Mouse (Mus musculus) MEL (cell line): ENCODE results near the gene Atp2a2. TPM values are rescaled to one million over a fixed set of nuclear protein-coding genes. Genes with fewer than 3 reads are reported as not detected.

Source experiments
- DNase-seq: peaks from one replicate; pipeline ENCODE4 v3.0.0; 2011; ENCODE audit warnings: low read depth, low spot score
- H3K27ac ChIP-seq: 2 replicates; pipeline ENCODE4 v1.5.1; 2012; ENCODE audit warnings: low read depth, mild to moderate bottlenecking, control low read depth, low read length, moderate library complexity; ENCODE audit not compliant: control insufficient read depth
- H3K27me3 ChIP-seq, 2 experiments: fragments of 150-350 bp in 1 of 2; sonication (generic) in 1 of 2; 2 replicates each; pipeline ENCODE4 v1.6.1; 2012; ENCODE audit warnings: low read length in 2 of 2, mild to moderate bottlenecking in 2 of 2, improper control_type of control experiment in 1 of 2, moderate library complexity in 1 of 2; ENCODE audit not compliant: insufficient read depth in 2 of 2, control insufficient read depth in 1 of 2
- H3K36me3 ChIP-seq, 2 experiments: 2 replicates each; pipeline ENCODE4 v1.6.1; 2012 to 2014; ENCODE audit warnings: low read length in 2 of 2, improper control_type of control experiment in 1 of 2, inconsistent platforms in 1 of 2, mild to moderate bottlenecking in 1 of 2; ENCODE audit not compliant: insufficient read depth in 2 of 2, control insufficient read depth in 1 of 2
- H3K4me1 ChIP-seq, 2 experiments: fragments of 150-350 bp in 1 of 2; sonication (generic) in 1 of 2; 2 replicates each; pipeline ENCODE4 v1.6.1; 2012; ENCODE audit warnings: low read length in 2 of 2, improper control_type of control experiment in 1 of 2, mild to moderate bottlenecking in 1 of 2; ENCODE audit not compliant: insufficient read depth in 2 of 2, control insufficient read depth in 1 of 2
- H3K4me3 ChIP-seq, 2 experiments: fragments of 150-350 bp in 1 of 2; sonication (generic) in 1 of 2; 2 replicates each; pipeline ENCODE4 v1.5.1; 2012; ENCODE audit warnings: low read depth in 2 of 2, low read length in 2 of 2, mild to moderate bottlenecking in 2 of 2, moderate library complexity in 2 of 2, control low read depth in 1 of 2, improper control_type of control experiment in 1 of 2; ENCODE audit not compliant: control insufficient read depth in 1 of 2, insufficient read depth in 1 of 2
- H3K79me2 ChIP-seq: 2 replicates; pipeline ENCODE4 v1.6.1; 2012; ENCODE audit warnings: mild to moderate bottlenecking, low read length, moderate library complexity; ENCODE audit not compliant: control insufficient read depth, poor library complexity, insufficient read depth
- H3K9ac ChIP-seq: 2 replicates; pipeline ENCODE4 v1.6.1; 2012; ENCODE audit warnings: low read depth, mild to moderate bottlenecking, control low read depth, low read length, moderate library complexity; ENCODE audit not compliant: control insufficient read depth, poor library complexity, severe bottlenecking
- H3K9me3 ChIP-seq: fragments of 150-350 bp; sonication (generic); replicated peaks from 2 replicates; pipeline ENCODE4 v1.6.1; 2012; ENCODE audit warnings: mild to moderate bottlenecking, low read length, improper control_type of control experiment, moderate library complexity; ENCODE audit not compliant: insufficient read depth
- CHD1 ChIP-seq: IDR thresholded peaks from 2 replicates; pipeline ENCODE4 v1.6.1; 2012; ENCODE audit warnings: low read depth, mild to moderate bottlenecking, inconsistent platforms, low read length, improper control_type of control experiment
- E2F4 ChIP-seq: IDR thresholded peaks from 2 replicates; pipeline ENCODE4 v1.6.1; 2011; ENCODE audit warnings: low read depth, low read length, improper control_type of control experiment, borderline replicate concordance
- GATA1 ChIP-seq: IDR thresholded peaks from 2 replicates; pipeline ENCODE4 v1.6.1; 2011; ENCODE audit warnings: low read depth, low read length, improper control_type of control experiment
- JUND ChIP-seq: IDR thresholded peaks from 2 replicates; pipeline ENCODE4 v1.6.1; 2011; ENCODE audit warnings: low read depth, mild to moderate bottlenecking, improper control_type of control experiment, low read length
- KAT2A ChIP-seq: conservative IDR thresholded peaks from 2 replicates; pipeline ENCODE4 v1.6.1; 2012; ENCODE audit warnings: low read depth, low read length, improper control_type of control experiment, inconsistent platforms
- MAFK ChIP-seq: IDR thresholded peaks from 2 replicates; pipeline ENCODE4 v1.6.1; 2011; ENCODE audit warnings: low read depth, mild to moderate bottlenecking, low read length, improper control_type of control experiment, borderline replicate concordance
- MAX ChIP-seq: IDR thresholded peaks from 2 replicates; pipeline ENCODE4 v1.6.1; 2011; ENCODE audit warnings: low read length, improper control_type of control experiment
- MAZ ChIP-seq: IDR thresholded peaks from 2 replicates; pipeline ENCODE4 v1.6.1; 2012; ENCODE audit warnings: low read depth, mild to moderate bottlenecking, inconsistent platforms, low read length, improper control_type of control experiment
- MEF2A ChIP-seq: IDR thresholded peaks from 2 replicates; pipeline ENCODE4 v1.6.1; 2014; ENCODE audit warnings: low read depth, mild to moderate bottlenecking, inconsistent platforms, low read length, improper control_type of control experiment; ENCODE audit not compliant: poor library complexity, insufficient replicate concordance, severe bottlenecking; ENCODE audit errors: extremely low read depth
- MXI1 ChIP-seq: IDR thresholded peaks from 2 replicates; pipeline ENCODE4 v1.6.1; 2011; ENCODE audit warnings: mild to moderate bottlenecking, low read depth, low read length, improper control_type of control experiment
- POLR2A ChIP-seq, 2 experiments: IDR thresholded peaks; 2 replicates each; pipeline ENCODE4 v1.6.1; 2011 to 2012; ENCODE audit warnings: low read length in 2 of 2, mild to moderate bottlenecking in 2 of 2, control low read depth in 1 of 2, improper control_type of control experiment in 1 of 2, low read depth in 1 of 2, moderate library complexity in 1 of 2; ENCODE audit not compliant: control insufficient read depth in 1 of 2, insufficient read depth in 1 of 2, poor library complexity in 1 of 2
- POLR2AphosphoS2 ChIP-seq: IDR thresholded peaks from 2 replicates; pipeline ENCODE4 v1.6.1; 2011; ENCODE audit warnings: low read length, improper control_type of control experiment
- RAD21 ChIP-seq: IDR thresholded peaks from 2 replicates; pipeline ENCODE4 v1.6.1; 2011; ENCODE audit warnings: mild to moderate bottlenecking, low read depth, low read length, improper control_type of control experiment
- RCOR1 ChIP-seq: IDR thresholded peaks from 2 replicates; pipeline ENCODE4 v1.6.1; 2012; ENCODE audit warnings: low read depth, mild to moderate bottlenecking, inconsistent platforms, low read length, improper control_type of control experiment
- SIN3A ChIP-seq: IDR thresholded peaks from 2 replicates; pipeline ENCODE4 v1.6.1; 2012; ENCODE audit warnings: low read length, improper control_type of control experiment, inconsistent platforms
- SMC3 ChIP-seq: IDR thresholded peaks from 2 replicates; pipeline ENCODE4 v1.6.1; 2011; ENCODE audit warnings: low read depth, low read length, improper control_type of control experiment
- TBP ChIP-seq: IDR thresholded peaks from 2 replicates; pipeline ENCODE4 v1.8.0; 2011; ENCODE audit warnings: low read depth, low read length, improper control_type of control experiment
- TCF12 ChIP-seq: IDR thresholded peaks from 2 replicates; pipeline ENCODE4 v1.6.1; 2014; ENCODE audit warnings: low read depth, mild to moderate bottlenecking, inconsistent platforms, low read length, improper control_type of control experiment, moderate library complexity
- USF1 ChIP-seq: IDR thresholded peaks from 2 replicates; pipeline ENCODE4 v1.6.1; 2014; ENCODE audit warnings: low read depth, mild to moderate bottlenecking, inconsistent platforms, low read length, improper control_type of control experiment, moderate library complexity
- ZKSCAN1 ChIP-seq: IDR thresholded peaks from 2 replicates; pipeline ENCODE4 v1.6.1; 2012; ENCODE audit warnings: low read depth, mild to moderate bottlenecking, inconsistent platforms, low read length, improper control_type of control experiment, moderate library complexity
- polyA plus RNA-seq, 2 experiments: library from polyadenylated mRNA; stranded (reverse) in 1 of 2; unstranded in 1 of 2; fragments of >175 nt in 1 of 2; fragments of >200 nt in 1 of 2; gene quantifications; 2 replicates each; pipeline versions ENCODE4 v1.2.1 to v1.2.4; 2012; ENCODE audit warnings: low replicate concordance in 2 of 2, low read depth in 1 of 2; ENCODE audit not compliant: insufficient read length in 2 of 2, insufficient read depth in 1 of 2, missing spikeins in 1 of 2
- total RNA-seq: library from RNA; depleted of rRNA; stranded (reverse); fragments of 300-350 nt; gene quantifications from 2 replicates; pipeline ENCODE4 v1.2.3, GENCODE M21; 2012

Atp2a2 gene
- total and polyA plus RNA-seq, 3 experiments, result 117 to 199 (median 176) TPM

GRCm38 (mm10) chr5:122412826-122413225 is 89.2 kb downstream of the Atp2a2 start:
- H3K4me1 ChIP-seq, result peaks cover 0 to 4% of the 10 kb centered on the region in 2 experiments; a peak in 1 of 4 replicates

GRCm38 (mm10) chr5:122411892-122412291 is 90.1 kb downstream of the Atp2a2 start:
- Histone ChIP-seq H3K79me2 (no peaks in the 10 kb centered on the region), H3K27me3 (no peaks in the 10 kb centered on the region), H3K27ac (no peak overlapping the region), H3K36me3 (peaks cover 0 to 4% of the 10 kb centered on the region in 2 experiments; a peak in 2 of 4 replicates), H3K4me3 (no peak overlapping the region), H3K9me3 (no peaks in the 10 kb centered on the region), H3K4me1 (peaks cover 0 to 4% of the 10 kb centered on the region in 2 experiments; a peak in 1 of 4 replicates), H3K9ac (no peak overlapping the region)
- TF ChIP-seq TBP, result no peak
- no peak for TF ChIP-seq USF1
- TF ChIP-seq E2F4, result no peak
- TF ChIP-seq MEF2A, result no peak
- TF ChIP-seq RCOR1, result no peak
- no peak for TF ChIP-seq GATA1
- TF ChIP-seq RAD21, result no peak
- no peak for TF ChIP-seq SMC3
- no peak for TF ChIP-seq POLR2A (IDR thresholded peaks at IDR 0.05; ENCODE audit: control insufficient read depth in 1 of 2, insufficient read depth in 1 of 2, low read depth in 1 of 2, low read length in 2 of 2, poor library complexity in 1 of 2)
- no peak for TF ChIP-seq TCF12
- TF ChIP-seq KAT2A, result no peak
- no peak for TF ChIP-seq MXI1
- TF ChIP-seq MAZ, result no peak
- TF ChIP-seq ZKSCAN1, result no peak
- TF ChIP-seq POLR2AphosphoS2, result no peak
- no peak for TF ChIP-seq MAFK
- TF ChIP-seq MAX, result no peak
- no peak for TF ChIP-seq SIN3A
- TF ChIP-seq CHD1, result no peak
- DNase-seq, result no peak

More at GRCm38 (mm10) chr5:122412826-122413225, 89.2 kb downstream of the Atp2a2 start:
- H3K27ac ChIP-seq, result no peak overlapping the region
- no peak for TF ChIP-seq JUND
- TF ChIP-seq, all 39 proteins: peak for 0
- H3K27me3 ChIP-seq, result no peaks in the 10 kb centered on the region
- H3K79me2 ChIP-seq, result no peaks in the 10 kb centered on the region
- no peak overlapping the region for H3K4me3 ChIP-seq
- no peaks in the 10 kb centered on the region for H3K9me3 ChIP-seq
- DNase-seq, result no peak
- no peak overlapping the region for H3K9ac ChIP-seq
- peaks cover 0 to 4% of the 10 kb centered on the region in 2 experiments; a peak in 2 of 4 replicates for H3K36me3 ChIP-seq
